Mouse (Mus musculus) G1E (cell line): ENCODE results near the gene Ctps. TPM values are rescaled to one million over a fixed set of nuclear protein-coding genes. Genes with fewer than 3 reads are reported as not detected.

Experiments used
- ATAC-seq: 2 replicates; pipeline ENCODE4 v1.8.0; 2016; ENCODE audit warnings: mild to moderate bottlenecking; ENCODE audit not compliant: insufficient number of reproducible peaks, poor library complexity, low FRiP score, severe bottlenecking; ENCODE audit errors: extremely low read depth
- DNase-seq: peaks from one replicate; pipeline ENCODE4 v3.0.0; 2012; ENCODE audit warnings: low spot score
- H3K27me3 ChIP-seq: 2 replicates; pipeline ENCODE4 v1.6.1; 2012; ENCODE audit warnings: mild to moderate bottlenecking, low read length, inconsistent platforms; ENCODE audit not compliant: insufficient read depth
- H3K36me3 ChIP-seq: replicated peaks from 2 replicates; pipeline ENCODE3; 2012; ENCODE audit warnings: mild to moderate bottlenecking, inconsistent platforms
- H3K4me1 ChIP-seq: 2 replicates; pipeline ENCODE4 v1.6.1; 2012; ENCODE audit warnings: low read depth, low read length, inconsistent platforms, mixed read lengths; ENCODE audit not compliant: insufficient read depth
- H3K4me3 ChIP-seq: 2 replicates; pipeline ENCODE4 v1.5.1; 2012; ENCODE audit warnings: low read depth, mild to moderate bottlenecking, inconsistent platforms, low read length, moderate library complexity, mixed read lengths
- H3K9me3 ChIP-seq: replicated peaks from 2 replicates; pipeline ENCODE4 v1.6.1; 2012; ENCODE audit warnings: inconsistent platforms
- CTCF ChIP-seq: IDR thresholded peaks from 2 replicates; pipeline ENCODE4 v1.5.1; 2012; ENCODE audit warnings: low read depth, low read length, inconsistent platforms, mixed read lengths
- GATA1 ChIP-seq: IDR thresholded peaks from 2 replicates; pipeline ENCODE4 v1.6.1; 2012; ENCODE audit warnings: borderline replicate concordance, low read length, inconsistent platforms, mixed read lengths
- GATA2 ChIP-seq: IDR thresholded peaks from 2 replicates; pipeline ENCODE4 v1.6.1; 2012; ENCODE audit warnings: low read depth, low read length, inconsistent platforms, borderline replicate concordance
- POLR2AphosphoS5 ChIP-seq: IDR thresholded peaks from 2 replicates; pipeline ENCODE4 v1.6.1; 2012; ENCODE audit warnings: low read depth, low read length, inconsistent platforms; ENCODE audit not compliant: insufficient replicate concordance
- TAL1 ChIP-seq: conservative IDR thresholded peaks from 2 replicates; pipeline ENCODE4 v1.6.1; 2012; ENCODE audit warnings: low read depth, low read length, inconsistent platforms, mixed read lengths
- polyA plus RNA-seq: library from polyadenylated mRNA; stranded (reverse); fragments of >175 nt; gene quantifications from 2 replicates; pipeline ENCODE4 v1.2.3, GENCODE M21; 2012
- total RNA-seq, 2 experiments: library from RNA; stranded (forward) in 1 of 2; stranded (reverse) in 1 of 2; fragments of 200-1000 nt in 1 of 2; fragments of >200 nt in 1 of 2; fragmentation: Nextera tagmentation in 1 of 2; gene quantifications; 2 replicates each; pipeline ENCODE4 v1.2.3; 2014 to 2017

Gene Ctps
- total and polyA plus RNA-seq, 3 experiments, result 9.3 to 41.3 (median 40.8) TPM

DNA sequence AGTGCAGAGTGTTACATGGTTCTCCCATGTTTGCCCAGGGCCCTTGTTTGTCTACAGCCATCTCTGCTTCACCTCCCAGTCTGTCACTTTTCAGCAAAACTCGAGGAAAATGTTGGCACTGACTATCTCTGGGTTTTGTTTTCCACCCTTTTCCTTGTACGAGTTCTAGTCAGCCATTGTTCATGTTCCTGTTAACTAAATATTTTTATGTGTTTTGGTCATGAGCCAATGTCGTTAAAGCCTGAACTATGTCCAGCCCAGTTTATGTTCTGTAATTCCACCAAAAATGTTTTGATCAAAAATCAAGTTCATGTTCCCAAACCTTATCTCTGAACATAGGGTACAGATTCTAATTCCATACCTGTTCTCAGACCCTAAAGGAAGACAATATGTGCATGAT is 1.6 kb upstream of the Ctps start:
- Histone ChIP-seq H3K9me3 (no peaks in the 10 kb centered on the region), H3K4me3 (no peak overlapping the region), H3K36me3 (peaks cover 11% of the 10 kb centered on the region), H3K27me3 (peaks cover 5% of the 10 kb centered on the region; the same call in 1 of the 2 replicates), H3K4me1 (peaks cover 32% of the 10 kb centered on the region)
- no peak for TF ChIP-seq CTCF
- no peak for TF ChIP-seq POLR2AphosphoS5
- no peak for TF ChIP-seq TAL1
- no peak for TF ChIP-seq GATA1
- no peak for TF ChIP-seq GATA2
- no peak for DNase-seq
- ATAC-seq, result no peak

DNA sequence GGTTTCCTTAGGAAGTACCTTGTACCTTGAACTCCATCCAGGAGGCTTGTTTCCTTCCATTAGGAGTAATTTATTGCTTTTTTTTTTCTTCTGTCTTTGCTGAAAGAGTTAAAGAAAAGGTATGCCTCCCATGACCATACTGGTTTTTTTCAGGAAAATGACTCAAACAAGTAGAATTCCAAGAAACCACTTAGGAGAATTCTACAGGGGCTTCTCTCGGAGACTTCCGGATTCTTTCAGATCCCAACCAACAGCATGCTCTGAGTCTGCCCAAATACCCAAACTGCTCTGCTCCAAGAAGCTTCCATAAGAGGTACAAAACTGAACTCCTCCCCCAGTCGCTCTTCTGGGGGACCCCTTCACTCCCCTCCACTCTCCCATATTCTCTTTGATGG is 991 bp upstream of the Ctps start:
- Histone ChIP-seq H3K36me3 (peaks cover 17% of the 10 kb centered on the region), H3K9me3 (no peaks in the 10 kb centered on the region), H3K27me3 (no peaks in the 10 kb centered on the region), H3K4me1 (peaks cover 33% of the 10 kb centered on the region), H3K4me3 (no peak overlapping the region; the same call in 1 of the 2 replicates)
- no peak for ATAC-seq
- no peak for TF ChIP-seq TAL1
- TF ChIP-seq POLR2AphosphoS5, result no peak
- TF ChIP-seq GATA2, result no peak
- TF ChIP-seq GATA1, result no peak
- TF ChIP-seq CTCF, result no peak
- no peak for DNase-seq

DNA sequence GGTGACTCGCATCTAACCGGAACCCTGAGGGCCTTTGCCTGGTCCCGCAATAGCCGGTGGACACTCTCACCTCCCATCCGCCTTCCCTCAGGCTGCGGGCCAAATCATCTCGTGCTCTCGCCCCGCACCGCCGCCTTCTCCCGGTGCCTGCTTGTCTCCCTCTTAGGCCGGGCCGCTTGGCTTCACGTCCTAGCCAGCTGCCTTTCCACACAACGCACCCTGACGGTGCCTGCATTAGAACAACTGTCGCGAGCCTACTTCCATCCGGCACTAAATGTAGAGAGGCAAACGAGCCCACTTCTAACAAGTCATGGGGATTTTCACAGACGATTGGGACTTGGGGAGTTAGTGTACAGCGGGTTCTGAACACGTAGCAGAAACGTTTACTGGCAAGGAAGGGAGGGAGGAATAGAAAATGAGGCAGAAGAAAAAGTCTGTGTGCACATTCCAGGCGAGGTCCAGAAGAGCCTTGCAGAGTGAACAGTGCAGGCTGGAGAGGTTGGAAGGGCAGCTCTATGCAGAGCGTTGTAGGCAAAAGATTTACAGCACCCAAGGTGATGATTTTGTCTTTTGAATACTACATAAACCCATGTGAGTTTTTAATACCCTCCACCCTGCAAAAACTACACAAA is 478 bp upstream of the Ctps start:
- 0 out of 2 replicates have a peak, but pooled peaks have one; percentile 2 for ATAC-seq

DNA sequence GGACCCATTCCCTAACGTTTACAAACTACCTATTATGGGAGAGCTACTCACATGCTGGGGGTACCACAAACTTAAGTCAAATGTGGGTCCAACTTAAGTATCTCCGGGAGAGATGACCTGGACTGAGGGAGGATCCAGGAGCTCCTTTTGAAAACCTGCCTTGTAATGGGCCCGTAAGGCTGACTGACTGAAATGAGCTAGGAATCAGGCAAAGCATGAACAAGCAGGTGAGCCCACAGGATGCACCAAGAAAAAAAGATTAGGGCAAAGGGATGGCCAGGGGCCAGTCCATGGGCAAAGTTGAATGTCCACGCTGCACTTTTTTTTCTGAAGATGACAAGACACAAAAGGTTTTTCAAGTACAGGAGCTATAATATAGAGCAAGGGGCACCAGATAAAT is 1.1 kb downstream of the Ctps start:
- DNase-seq (no peak), ATAC-seq (no peak)
- H3K27me3 ChIP-seq, result no peaks in the 10 kb centered on the region
- H3K9me3 ChIP-seq, result no peaks in the 10 kb centered on the region
- peak overlapping the region; percentile 88 for H3K4me3 ChIP-seq
- H3K4me1 ChIP-seq, result peaks cover 38% of the 10 kb centered on the region
- no peak for TF ChIP-seq GATA2
- no peak for TF ChIP-seq TAL1
- no peak for TF ChIP-seq CTCF
- TF ChIP-seq GATA1, result no peak
- TF ChIP-seq POLR2AphosphoS5, result no peak
- H3K36me3 ChIP-seq, result peaks cover 38% of the 10 kb centered on the region

More for the DNA sequence above, 478 bp upstream of the Ctps start:
- Histone ChIP-seq H3K27me3 (no peaks in the 10 kb centered on the region), H3K4me1 (peaks cover 33% of the 10 kb centered on the region), H3K9me3 (no peaks in the 10 kb centered on the region), H3K4me3 (peak overlapping the region; percentile 88), H3K36me3 (peaks cover 22% of the 10 kb centered on the region)
- DNase-seq, result no peak
- TF ChIP-seq TAL1 (no peak), GATA1 (no peak), GATA2 (no peak), POLR2AphosphoS5 (no peak)

DNA sequence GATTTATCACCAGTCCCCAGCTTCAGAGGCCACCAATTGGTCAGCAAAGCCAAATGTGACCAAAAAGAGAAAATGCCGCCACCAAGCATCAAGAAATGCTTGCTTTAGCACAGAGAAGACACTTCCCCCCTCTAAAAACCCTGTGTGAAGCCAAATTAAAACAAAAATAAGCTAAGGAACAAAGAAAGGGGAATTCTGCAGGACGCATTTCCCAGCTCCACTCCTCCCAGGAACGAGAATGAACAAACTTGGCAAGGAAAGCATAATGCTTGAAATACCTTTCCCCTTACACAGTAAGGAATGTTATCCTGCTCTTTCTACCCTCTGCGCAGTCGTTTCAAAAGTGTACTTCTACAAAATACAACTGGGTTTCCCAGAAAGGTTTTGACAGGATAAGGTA is 2.1 kb downstream of the Ctps start:
- DNase-seq (no peak), ATAC-seq (no peak)
- Histone ChIP-seq H3K4me3 (peak overlapping the region; percentile 14; the same call in 1 of the 2 replicates), H3K36me3 (peaks cover 48% of the 10 kb centered on the region), H3K9me3 (no peaks in the 10 kb centered on the region), H3K27me3 (no peaks in the 10 kb centered on the region), H3K4me1 (peaks cover 42% of the 10 kb centered on the region)
- TF ChIP-seq TAL1, result no peak
- TF ChIP-seq POLR2AphosphoS5, result no peak
- no peak for TF ChIP-seq CTCF
- no peak for TF ChIP-seq GATA1
- TF ChIP-seq GATA2, result no peak

DNA sequence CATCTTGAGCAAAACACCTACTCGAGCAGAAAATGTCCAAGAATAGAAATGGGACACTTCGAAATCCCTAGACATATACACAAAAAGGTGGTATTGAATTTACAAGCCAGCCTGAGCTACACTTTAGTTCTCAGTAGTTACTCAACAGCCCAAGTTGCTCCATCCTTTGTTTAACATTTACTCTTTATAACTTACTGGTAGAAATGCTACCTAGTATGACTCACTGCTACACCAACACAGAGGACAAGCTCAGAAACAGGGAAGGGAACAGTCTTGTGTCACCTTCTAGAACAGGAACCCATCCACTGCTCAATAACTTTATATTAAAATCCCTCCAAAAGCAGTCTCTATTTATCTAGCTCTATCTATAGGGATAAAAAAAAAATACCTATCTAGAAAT is 4.3 kb downstream of the Ctps start:
- Histone ChIP-seq H3K9me3 (no peaks in the 10 kb centered on the region), H3K27me3 (no peaks in the 10 kb centered on the region), H3K4me3 (no peak overlapping the region), H3K4me1 (peaks cover 38% of the 10 kb centered on the region), H3K36me3 (peaks cover 68% of the 10 kb centered on the region)
- no peak for ATAC-seq
- no peak for TF ChIP-seq TAL1
- TF ChIP-seq GATA2, result no peak
- no peak for TF ChIP-seq GATA1
- no peak for TF ChIP-seq CTCF
- TF ChIP-seq POLR2AphosphoS5, result no peak
- no peak for DNase-seq
